ENCODE assay signal across 26 mouse cellular contexts in the genomic region with DNA sequence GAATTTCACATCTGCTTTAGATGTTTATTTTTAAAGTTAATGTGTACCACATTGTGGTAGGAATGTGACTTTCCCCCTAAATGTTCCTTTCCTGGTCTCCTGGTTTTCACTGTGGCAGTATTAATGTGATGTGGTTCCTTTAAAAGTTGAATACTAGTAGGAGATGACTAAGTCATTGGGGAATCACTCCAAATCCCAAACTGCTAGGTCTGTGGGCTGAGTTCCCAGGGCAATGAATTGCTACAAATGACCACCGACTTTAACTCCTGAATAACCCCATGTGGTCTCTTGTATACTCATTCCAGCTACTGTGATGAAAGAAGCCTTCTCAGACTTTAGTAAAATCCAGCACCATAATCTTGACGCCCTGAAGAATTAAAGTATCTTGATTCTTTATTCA. TPM values are rescaled to one million over a fixed set of nuclear protein-coding genes. Genes with fewer than 3 reads are reported as not detected.
DNase-seq lines count a peak whose midpoint lies in the region; ATAC-seq and TF ChIP-seq lines count a peak whose summit lies in the region.
"Had no signal": no experiment of that assay in that cellular context is flagged by ENCODE, and none has a peak within 500 bp of the region (broad histone marks: within the 10 kb centered on the region; RNA-seq: fewer than 3 reads in every experiment).

No protein-coding gene starts in this region.

- H3K9me3 ChIP-seq in forebrain, postnatal 0 days (ENCODE audit: low read length), result no peaks in the 10 kb centered on the region
- H3K9me3 ChIP-seq: embryonic facial prominence, embryonic 10.5 days; embryonic facial prominence, embryonic 13.5 days; forebrain, embryonic 10.5 days; forebrain, embryonic 13.5 days; hindbrain, embryonic 12.5 days; intestine, embryonic 15.5 days had no signal

- peak; percentile 1 for DNase-seq in embryo, embryonic 11 days
- no peak for DNase-seq in embryo, embryonic 9.5 days (ENCODE audit: extremely low spot score)
- DNase-seq in NIH3T3 (ENCODE audit: low read depth), result peak; percentile 22
- peak; percentile 5 for DNase-seq in mesoderm, embryonic 11.5 days (ENCODE audit: low read depth, low spot score)
- DNase-seq in kidney, adult 11 months, result no peak
- DNase-seq in forebrain, postnatal 0 days, result no peak
- DNase-seq: adrenal gland, postnatal 14 days; cerebellum, adult 11 months; cerebellum, adult 2 months; cerebellum, adult 9-11 months; cerebellum, postnatal 25 days; gastrocnemius, adult 2 months; gastrocnemius, postnatal 14 days; heart, adult 11 months; kidney, adult 18-20 months had no signal

- no peak for TF ChIP-seq CTCF in forebrain, postnatal 0 days (IDR thresholded peaks at IDR 0.05; ENCODE audit: low read depth)

- H3K4me1 ChIP-seq in forebrain, postnatal 0 days (ENCODE audit: insufficient read depth), result no peaks in the 10 kb centered on the region
- H3K4me1 ChIP-seq: embryonic facial prominence, embryonic 10.5 days; embryonic facial prominence, embryonic 13.5 days; forebrain, embryonic 10.5 days; forebrain, embryonic 13.5 days; hindbrain, embryonic 12.5 days; intestine, embryonic 15.5 days had no signal

- 24% methylated on average over 2 of the region's 2 CpGs for WGBS in forebrain, postnatal 0 days

- no peaks in the 10 kb centered on the region for H3K36me3 ChIP-seq in forebrain, postnatal 0 days (ENCODE audit: insufficient read depth)
- H3K36me3 ChIP-seq: embryonic facial prominence, embryonic 10.5 days; embryonic facial prominence, embryonic 13.5 days; forebrain, embryonic 10.5 days; hindbrain, embryonic 12.5 days; intestine, embryonic 15.5 days had no signal

- no peak overlapping the region for H3K4me2 ChIP-seq in forebrain, postnatal 0 days (ENCODE audit: low read depth)
- H3K4me2 ChIP-seq: embryonic facial prominence, embryonic 13.5 days; forebrain, embryonic 13.5 days; heart, embryonic 11.5 days; hindbrain, embryonic 12.5 days; intestine, embryonic 15.5 days had no signal

- H3K4me3 ChIP-seq in forebrain, postnatal 0 days (ENCODE audit: low read depth, low read length), result no peak overlapping the region
- H3K4me3 ChIP-seq: embryonic facial prominence, embryonic 10.5 days; embryonic facial prominence, embryonic 13.5 days; erythroblast, embryonic 14.5 days; forebrain, embryonic 10.5 days; forebrain, embryonic 13.5 days; gastrocnemius, adult 2 months; hindbrain, embryonic 12.5 days; intestine, embryonic 15.5 days had no signal

- H3K9ac ChIP-seq in forebrain, postnatal 0 days, result no peak overlapping the region
- H3K9ac ChIP-seq: embryonic facial prominence, embryonic 13.5 days; forebrain, embryonic 13.5 days; hindbrain, embryonic 12.5 days; intestine, embryonic 15.5 days had no signal

- no peak for ATAC-seq in forebrain, postnatal 0 days
- ATAC-seq: activated CD4-positive, CD25-positive, alpha-beta regulatory T cell, adult 4 months; forebrain, embryonic 13.5 days; forebrain, embryonic 16.5 days; hindbrain, embryonic 16.5 days; intestine, embryonic 15.5 days had no signal

- no peaks in the 10 kb centered on the region for H3K27me3 ChIP-seq in forebrain, postnatal 0 days (ENCODE audit: insufficient read depth, low read length)
- H3K27me3 ChIP-seq: embryonic facial prominence, embryonic 13.5 days; forebrain, embryonic 13.5 days; hindbrain, embryonic 12.5 days; intestine, embryonic 15.5 days had no signal

- H3K27ac ChIP-seq in forebrain, postnatal 0 days (ENCODE audit: low read depth, low read length), result no peak overlapping the region
- H3K27ac ChIP-seq: embryonic facial prominence, embryonic 10.5 days; embryonic facial prominence, embryonic 13.5 days; forebrain, embryonic 10.5 days; forebrain, embryonic 13.5 days; gastrocnemius, adult 2 months; hindbrain, embryonic 12.5 days; intestine, embryonic 15.5 days had no signal

RNA-seq across cellular contexts. Expression of a gene that starts 27.2 kb away (rescaled TPM):
- total RNA-seq in forebrain, postnatal 0 days (2014; rRNA removed), result 23.5 and 26.3 TPM in 2 replicates
- polyA plus RNA-seq in forebrain, postnatal 0 days (2015; fragmentation: Nextera tagmentation; extraction: Ambion mirVana), result 13.5 and 16.5 TPM in 2 replicates

Comparison
In these comparisons a context has a peak if more than half of its experiments do, and no peak if none do; other contexts are left out.
1. DNase-seq: peak in embryo, embryonic 11 days (single experiment), NIH3T3 (single experiment) and mesoderm, embryonic 11.5 days (single experiment); none in embryo, embryonic 9.5 days (single experiment), kidney, adult 11 months (single experiment) and forebrain, postnatal 0 days (single experiment).